In genomic region chr1:43503261-43503660, GRCm38 (mm10) we compare ENCODE assay signal across 25 mouse cellular contexts. TPM values are rescaled to one million over a fixed set of nuclear protein-coding genes. Genes with fewer than 3 reads are reported as not detected.
DNase-seq lines count a peak whose midpoint lies in the region; ATAC-seq and TF ChIP-seq lines count a peak whose summit lies in the region.
"Had no signal": no experiment of that assay in that cellular context is flagged by ENCODE, and none has a peak within 500 bp of the region (broad histone marks: within the 10 kb centered on the region; RNA-seq: fewer than 3 reads in every experiment).

No protein-coding gene starts in this region.

- H3K27ac ChIP-seq in forebrain, embryonic 15.5 days (replicated peaks): 0 out of 2 replicates have a peak overlapping the region, but pooled peaks have one; percentile 38
- no peak overlapping the region for H3K27ac ChIP-seq in forebrain, postnatal 0 days (ENCODE audit: low read depth, low read length)
- 0 out of 2 replicates have a peak overlapping the region, but pooled peaks have one; percentile 42 for H3K27ac ChIP-seq in neural tube, embryonic 13.5 days (replicated peaks)
- no peak overlapping the region for H3K27ac ChIP-seq in neural tube, embryonic 15.5 days (replicated peaks)
- no peak overlapping the region for H3K27ac ChIP-seq in heart, embryonic 11.5 days (ENCODE audit: low read depth, low read length)
- H3K27ac ChIP-seq: heart, embryonic 15.5 days; limb, embryonic 10.5 days; limb, embryonic 15.5 days; liver, embryonic 13.5 days; midbrain, embryonic 13.5 days had no signal

- no peak for DNase-seq in forebrain, postnatal 0 days
- DNase-seq in kidney, adult 8-10 months: peak; percentile 18 to 22
- no peak for DNase-seq in kidney, adult 18-20 months
- DNase-seq in gastrocnemius, adult 8-10 months (ENCODE audit: low spot score in 2 of 2): no peak
- DNase-seq: adrenal gland, adult 2 months; adrenal gland, postnatal 36 days; gastrocnemius, postnatal 14 days; layer of hippocampus, postnatal 36 days; liver, embryonic 13.5 days; lung, adult 18-20 months; lung, postnatal 4 days; right cerebral cortex, adult 18-20 months; spleen, adult 18-20 months; thymus, postnatal 14 days had no signal

- H3K36me3 ChIP-seq in forebrain, embryonic 15.5 days: no peaks in the 10 kb centered on the region
- no peaks in the 10 kb centered on the region for H3K36me3 ChIP-seq in forebrain, postnatal 0 days (ENCODE audit: insufficient read depth)
- H3K36me3 ChIP-seq in neural tube, embryonic 13.5 days: no peaks in the 10 kb centered on the region
- no peaks in the 10 kb centered on the region for H3K36me3 ChIP-seq in neural tube, embryonic 15.5 days
- no peaks in the 10 kb centered on the region for H3K36me3 ChIP-seq in heart, embryonic 11.5 days (ENCODE audit: control insufficient read depth, insufficient read depth, low read length)
- H3K36me3 ChIP-seq: heart, embryonic 15.5 days; hindbrain, embryonic 12.5 days; limb, embryonic 10.5 days; limb, embryonic 15.5 days; liver, embryonic 13.5 days; midbrain, embryonic 13.5 days had no signal

- H3K27me3 ChIP-seq in forebrain, embryonic 15.5 days: no peaks in the 10 kb centered on the region
- H3K27me3 ChIP-seq in forebrain, postnatal 0 days (ENCODE audit: insufficient read depth, low read length): no peaks in the 10 kb centered on the region
- no peaks in the 10 kb centered on the region for H3K27me3 ChIP-seq in neural tube, embryonic 13.5 days
- no peaks in the 10 kb centered on the region for H3K27me3 ChIP-seq in neural tube, embryonic 15.5 days (replicated peaks)
- no peaks in the 10 kb centered on the region for H3K27me3 ChIP-seq in heart, embryonic 11.5 days (ENCODE audit: control insufficient read depth, insufficient read depth, low read length)
- H3K27me3 ChIP-seq: heart, embryonic 15.5 days; hindbrain, embryonic 12.5 days; limb, embryonic 15.5 days; liver, embryonic 13.5 days; megakaryocyte, embryonic 14.5 days had no signal

- H3K4me1 ChIP-seq in forebrain, embryonic 15.5 days: peaks cover 43% of the 10 kb centered on the region
- H3K4me1 ChIP-seq in forebrain, postnatal 0 days (ENCODE audit: insufficient read depth): peaks cover 17% of the 10 kb centered on the region; the same call in 1 of the 2 replicates
- peaks cover 70% of the 10 kb centered on the region for H3K4me1 ChIP-seq in neural tube, embryonic 13.5 days (replicated peaks)
- peaks cover 51% of the 10 kb centered on the region for H3K4me1 ChIP-seq in neural tube, embryonic 15.5 days
- peaks cover 11% of the 10 kb centered on the region for H3K4me1 ChIP-seq in heart, embryonic 11.5 days (ENCODE audit: control insufficient read depth, insufficient read depth, low read length)

- no peak for ATAC-seq in forebrain, embryonic 15.5 days (replicated peaks)
- ATAC-seq in forebrain, postnatal 0 days: no peak
- no peak for ATAC-seq in neural tube, embryonic 13.5 days (ENCODE audit: low read depth)
- ATAC-seq in neural tube, embryonic 15.5 days (ENCODE audit: low FRiP score): no peak
- ATAC-seq in heart, embryonic 11.5 days (replicated peaks; ENCODE audit: insufficient number of reproducible peaks, low FRiP score, low TSS enrichment): no peak
- ATAC-seq: lung, postnatal 0 days had no signal

- no peak overlapping the region for H3K4me3 ChIP-seq in forebrain, embryonic 15.5 days
- no peak overlapping the region for H3K4me3 ChIP-seq in forebrain, postnatal 0 days (ENCODE audit: low read depth, low read length)
- no peak overlapping the region for H3K4me3 ChIP-seq in neural tube, embryonic 13.5 days
- no peak overlapping the region for H3K4me3 ChIP-seq in neural tube, embryonic 15.5 days (replicated peaks)
- H3K4me3 ChIP-seq in heart, embryonic 11.5 days (ENCODE audit: low read depth, low read length): no peak overlapping the region
- H3K4me3 ChIP-seq: heart, embryonic 15.5 days; hindbrain, embryonic 12.5 days; limb, embryonic 10.5 days; limb, embryonic 15.5 days; liver, embryonic 13.5 days; midbrain, embryonic 13.5 days had no signal

- TF ChIP-seq CTCF in forebrain, postnatal 0 days (IDR thresholded peaks at IDR 0.05; ENCODE audit: low read depth): no peak

- no peaks in the 10 kb centered on the region for H3K9me3 ChIP-seq in forebrain, embryonic 15.5 days
- no peaks in the 10 kb centered on the region for H3K9me3 ChIP-seq in forebrain, postnatal 0 days (ENCODE audit: low read length)
- H3K9me3 ChIP-seq in neural tube, embryonic 13.5 days: no peaks in the 10 kb centered on the region
- no peaks in the 10 kb centered on the region for H3K9me3 ChIP-seq in neural tube, embryonic 15.5 days (replicated peaks)
- no peaks in the 10 kb centered on the region for H3K9me3 ChIP-seq in heart, embryonic 11.5 days (replicated peaks; ENCODE audit: control insufficient read depth, low read length)
- H3K9me3 ChIP-seq: heart, embryonic 15.5 days; hindbrain, embryonic 12.5 days; limb, embryonic 10.5 days; limb, embryonic 15.5 days; liver, embryonic 13.5 days; megakaryocyte, embryonic 14.5 days; midbrain, embryonic 13.5 days had no signal

- WGBS in forebrain, embryonic 15.5 days: 83% methylated on average over 2 of the region's 2 CpGs
- WGBS in forebrain, postnatal 0 days: 87% methylated on average over 2 of the region's 2 CpGs
- whole genome bisulfite sequencing in neural tube, embryonic 13.5 days: 94% methylated on average over 2 of the region's 2 CpGs
- 81% methylated on average over 2 of the region's 2 CpGs for WGBS in neural tube, embryonic 15.5 days
- 88% methylated on average over 2 of the region's 2 CpGs for WGBS in heart, embryonic 11.5 days (ENCODE audit: insufficient replicate concordance)

- no peak overlapping the region for H3K4me2 ChIP-seq in forebrain, embryonic 15.5 days (replicated peaks)
- H3K4me2 ChIP-seq in forebrain, postnatal 0 days (ENCODE audit: low read depth): no peak overlapping the region
- H3K4me2 ChIP-seq in neural tube, embryonic 13.5 days: no peak overlapping the region
- no peak overlapping the region for H3K4me2 ChIP-seq in neural tube, embryonic 15.5 days
- H3K4me2 ChIP-seq in heart, embryonic 11.5 days: no peak overlapping the region
- H3K4me2 ChIP-seq: heart, embryonic 15.5 days; hindbrain, embryonic 12.5 days; limb, embryonic 15.5 days; liver, embryonic 13.5 days; midbrain, embryonic 13.5 days had no signal

- no peak overlapping the region for H3K9ac ChIP-seq in forebrain, embryonic 15.5 days (replicated peaks)
- H3K9ac ChIP-seq in forebrain, postnatal 0 days: no peak overlapping the region
- no peak overlapping the region for H3K9ac ChIP-seq in neural tube, embryonic 13.5 days
- no peak overlapping the region for H3K9ac ChIP-seq in neural tube, embryonic 15.5 days (replicated peaks)
- H3K9ac ChIP-seq in heart, embryonic 11.5 days (ENCODE audit: low read depth, low read length): no peak overlapping the region
- H3K9ac ChIP-seq: heart, embryonic 15.5 days; hindbrain, embryonic 12.5 days; limb, embryonic 15.5 days; liver, embryonic 13.5 days; midbrain, embryonic 13.5 days had no signal

RNA-seq across cellular contexts. Expression of gene Nck2, which starts 58.9 kb away (rescaled TPM):
- 53.3 and 60.2 TPM in 2 replicates for polyA plus RNA-seq in forebrain, embryonic 15.5 days (2015; fragmentation: Nextera tagmentation; extraction: Ambion mirVana)
- 79.2 and 84.2 TPM in 2 replicates for total RNA-seq in forebrain, postnatal 0 days (2014; rRNA removed)
- polyA plus RNA-seq in forebrain, postnatal 0 days (2015; fragmentation: Nextera tagmentation; extraction: Ambion mirVana): 40.3 and 43.8 TPM in 2 replicates
- polyA plus RNA-seq in neural tube, embryonic 13.5 days (2015; fragmentation: Nextera tagmentation; extraction: Ambion mirVana): 33.9 and 39.9 TPM in 2 replicates
- polyA plus RNA-seq in neural tube, embryonic 15.5 days (2015; fragmentation: Nextera tagmentation; extraction: Ambion mirVana): 31.0 and 36.6 TPM in 2 replicates
- polyA plus RNA-seq in heart, embryonic 11.5 days (2014; fragmentation: Nextera tagmentation; extraction: Ambion mirVana): 24.6 and 26.7 TPM in 2 replicates
- total RNA-seq in gastrocnemius, adult 8-10 months (2022): 10 to 100 TPM; 15.5 to 20.4 (median 19.0) TPM

Comparison
In these comparisons a context has a peak if more than half of its experiments do, and no peak if none do; other contexts are left out.
1. H3K27ac ChIP-seq: peak in forebrain, embryonic 15.5 days (single experiment) and neural tube, embryonic 13.5 days (single experiment); none in forebrain, postnatal 0 days (single experiment), neural tube, embryonic 15.5 days (single experiment) and heart, embryonic 11.5 days (single experiment).
2. DNase-seq: peak in kidney, adult 8-10 months (2 of 2); none in forebrain, postnatal 0 days (single experiment), kidney, adult 18-20 months (single experiment) and gastrocnemius, adult 8-10 months (0 of 2).